Mouse (Mus musculus) liver, embryonic 14.5 days (tissue): ENCODE measurements around the gene Dapk3. TPM values are rescaled to one million over a fixed set of nuclear protein-coding genes. Genes with fewer than 3 reads are reported as not detected.

Experiments
- ATAC-seq: fragments of 200-750 bp; cut with Nextera tagmentation; 2 replicates; pipeline ENCODE4 v1.8.0; 2017; ENCODE audit warnings: moderate number of reproducible peaks, mild to moderate bottlenecking, moderate library complexity; ENCODE audit not compliant: insufficient read depth
- DNase-seq, 3 experiments: peaks; one replicate each; pipeline ENCODE4 v3.0.0-alpha.2; 2012 to 2013; ENCODE audit warnings: low read depth in 3 of 3, low spot score in 3 of 3
- H3K27ac ChIP-seq: fragments of 300-500 bp; sonication (generic); 2 replicates; pipeline ENCODE4 v1.5.1; 2014; ENCODE audit warnings: moderate library complexity, mild to moderate bottlenecking, control low read depth, inconsistent platforms
- H3K27me3 ChIP-seq: fragments of 300-500 bp; sonication (generic); 2 replicates; pipeline ENCODE4 v1.6.1; 2014; ENCODE audit warnings: mild to moderate bottlenecking, low read length, moderate library complexity; ENCODE audit not compliant: control insufficient read depth, insufficient read depth
- H3K36me3 ChIP-seq: fragments of 300-500 bp; sonication (generic); replicated peaks from 2 replicates; pipeline ENCODE4 v1.6.1; 2014; ENCODE audit warnings: low read depth; ENCODE audit not compliant: control insufficient read depth, insufficient read depth
- H3K4me1 ChIP-seq, 2 experiments: fragments of 200-500 bp in 1 of 2; fragments of 300-500 bp in 1 of 2; sonication (generic) in 1 of 2; replicated peaks; 2 replicates each; pipeline ENCODE4 v1.6.1; 2012 to 2014; ENCODE audit warnings: antibody characterized with exemption in 1 of 2, inconsistent platforms in 1 of 2, low read length in 1 of 2; ENCODE audit not compliant: control insufficient read depth in 2 of 2, insufficient read depth in 2 of 2
- H3K4me2 ChIP-seq: fragments of 300-500 bp; sonication (generic); 2 replicates; pipeline ENCODE4 v1.6.1; 2014; ENCODE audit warnings: low read depth, mild to moderate bottlenecking, control low read depth, moderate library complexity
- H3K4me3 ChIP-seq, 2 experiments: fragments of 200-500 bp in 1 of 2; fragments of 300-500 bp in 1 of 2; sonication (generic) in 1 of 2; 2 replicates each; pipeline ENCODE4 v1.5.1; 2012 to 2014; ENCODE audit warnings: low read depth in 2 of 2, low read length in 2 of 2, mild to moderate bottlenecking in 2 of 2, control low read depth in 1 of 2, inconsistent platforms in 1 of 2, moderate library complexity in 1 of 2; ENCODE audit not compliant: insufficient read depth in 1 of 2
- H3K9ac ChIP-seq: fragments of 300-500 bp; sonication (generic); replicated peaks from 2 replicates; pipeline ENCODE4 v1.6.1; 2014; ENCODE audit warnings: mild to moderate bottlenecking, control low read depth, moderate library complexity
- H3K9me3 ChIP-seq: fragments of 300-500 bp; sonication (generic); 2 replicates; pipeline ENCODE4 v1.6.1; 2016; ENCODE audit warnings: low read length, mixed read lengths; ENCODE audit not compliant: control insufficient read depth
- CTCF ChIP-seq: IDR thresholded peaks from 2 replicates; pipeline ENCODE4 v1.5.1; 2016; ENCODE audit warnings: antibody characterized with exemption, low read depth, control low read depth
- EP300 ChIP-seq: IDR thresholded peaks from 2 replicates; pipeline ENCODE4 v1.6.1; 2016; ENCODE audit warnings: antibody characterized with exemption, low read depth
- WGBS: fragments of 180-500 bp; shearing (Covaris S2); extraction: QIAGEN DNeasy Blood & Tissue Kit; methylation state at CpG from one replicate; pipeline ENCODE4 v1.1.7; 2014; ENCODE audit not compliant: insufficient replicate concordance; 5-methylcytosine and 5-hydroxymethylcytosine counted together
- polyA plus RNA-seq, 2 experiments: library from polyadenylated mRNA; depleted of rRNA in 1 of 2; stranded (reverse) in 1 of 2; unstranded in 1 of 2; fragments of >200 nt; fragmentation: Nextera tagmentation in 1 of 2; extraction: Ambion mirVana in 1 of 2; gene quantifications; 2 replicates each; pipeline versions ENCODE4 v1.2.1 to v1.2.3; 2012 to 2014

The Dapk3 gene
- polyA plus RNA-seq, 2 experiments, result 13.0 to 17.6 TPM

DNA sequence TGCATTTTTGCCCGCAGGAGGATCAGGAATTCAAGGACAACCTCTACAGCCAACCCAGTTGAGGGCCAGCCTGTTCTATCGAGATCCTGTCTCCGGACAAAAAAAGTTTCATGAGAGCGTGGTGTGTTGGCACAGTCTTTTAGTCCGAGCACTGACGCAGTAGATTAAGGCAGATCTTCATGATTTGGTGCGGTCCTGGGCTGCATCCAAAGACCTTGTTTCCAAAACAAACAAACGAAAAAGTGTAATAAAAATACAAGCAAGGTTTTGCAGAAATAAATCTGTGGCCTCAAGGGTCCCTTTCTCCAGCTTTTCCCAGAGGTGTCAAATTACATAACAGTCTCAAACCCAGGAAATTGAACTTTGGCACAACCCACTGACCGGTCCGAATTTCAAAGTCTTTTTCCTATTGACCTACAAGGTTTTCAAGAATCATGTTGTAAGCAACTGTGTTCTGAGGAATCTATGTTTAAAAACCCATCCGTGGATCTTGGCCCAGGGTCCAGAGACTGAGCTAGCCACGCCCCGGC lies 6.8 kb upstream of the Dapk3 start:
- Histone ChIP-seq H3K4me1 (peaks cover 5 to 19% of the 10 kb centered on the region in 2 experiments), H3K27me3 (no peaks in the 10 kb centered on the region), H3K4me3 (peak overlapping the region; percentile 27 to 95), H3K9me3 (no peaks in the 10 kb centered on the region), H3K27ac (peak overlapping the region; percentile 28), H3K9ac (peak overlapping the region; percentile 28; the same call in 1 of the 2 replicates), H3K36me3 (peaks cover 40% of the 10 kb centered on the region), H3K4me2 (peak overlapping the region; percentile 89)
- no peak for DNase-seq
- ATAC-seq, result peak; percentile 3; the same call in 1 of the 2 replicates
- TF ChIP-seq CTCF (no peak), EP300 (no peak)
- 14% methylated on average over 13 of the region's 13 CpGs for WGBS

DNA sequence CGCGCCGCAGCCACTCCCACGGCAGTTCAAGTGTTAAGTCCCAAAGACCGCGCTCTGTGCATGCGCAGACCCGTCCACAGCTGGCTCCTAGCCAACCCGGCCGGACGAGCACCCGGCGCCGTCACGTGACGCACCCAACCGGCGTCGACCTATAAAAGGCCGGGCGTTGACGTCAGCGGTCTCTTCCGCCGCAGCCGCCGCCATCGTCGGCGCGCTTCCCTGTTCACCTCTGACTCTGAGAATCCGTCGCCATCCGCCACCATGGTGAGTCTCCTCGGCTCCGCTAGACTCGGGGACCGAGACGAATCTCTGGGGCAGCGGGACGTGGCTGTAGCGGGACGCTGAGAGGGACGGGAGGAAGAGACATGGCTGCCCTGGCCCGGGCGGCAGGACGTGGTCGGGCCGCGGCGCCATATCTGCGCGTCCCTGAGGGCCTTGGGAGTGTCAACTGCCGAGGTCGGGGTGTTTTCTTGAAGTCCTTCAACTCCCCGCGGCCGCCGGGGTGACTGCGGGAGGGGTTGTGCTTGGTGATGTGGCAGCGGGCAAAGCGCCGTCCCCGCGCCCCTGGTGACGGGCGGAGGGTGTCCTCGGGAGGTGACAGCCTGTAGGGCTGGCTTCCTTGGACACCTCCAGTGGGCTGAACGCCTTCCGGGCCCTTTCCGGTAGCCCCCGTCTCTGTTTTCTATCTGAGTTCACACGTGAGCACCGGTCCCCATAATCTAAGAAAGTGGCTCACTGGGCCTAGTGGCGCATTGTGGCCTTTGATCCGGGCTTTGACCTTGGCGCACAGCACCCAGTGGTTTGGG lies 6.1 kb upstream of the Dapk3 start, which contains the start of gene Eef2:
Gene Eef2 (plus strand): TSS at position 166 of the 806 bp plus-strand sequence.
- H3K27ac ChIP-seq, result peak within 1 kb of the TSS; percentile 82
- H3K4me1 ChIP-seq, result peaks cover 5 to 19% of the 10 kb centered on the region in 2 experiments
- DNase-seq, result peak; percentile 94 to 95 (median 95)

GRCm38 (mm10) chr10:81177491-81177925 lies 5.3 kb upstream of the Dapk3 start:
- peaks cover 5 to 19% of the 10 kb centered on the region in 2 experiments for H3K4me1 ChIP-seq
- H3K36me3 ChIP-seq, result peaks cover 52% of the 10 kb centered on the region

More for the DNA sequence above, 6.1 kb upstream of the Dapk3 start, which contains the start of gene Eef2:
- Histone ChIP-seq H3K9ac (peak within 1 kb of the TSS; percentile 98), H3K36me3 (peaks cover 46% of the 10 kb centered on the region), H3K4me2 (peak within 1 kb of the TSS; percentile 89), H3K4me3 (peak within 1 kb of the TSS; percentile 94 to 95), H3K9me3 (no peaks in the 10 kb centered on the region), H3K27me3 (no peaks in the 10 kb centered on the region)
- TF ChIP-seq CTCF (0 out of 2 replicates have a peak, but pooled peaks have one; percentile 6), EP300 (peak; percentile 24)
- peak; percentile 75 for ATAC-seq
- under 1% methylated on average over 77 of the region's 77 CpGs for WGBS

DNA sequence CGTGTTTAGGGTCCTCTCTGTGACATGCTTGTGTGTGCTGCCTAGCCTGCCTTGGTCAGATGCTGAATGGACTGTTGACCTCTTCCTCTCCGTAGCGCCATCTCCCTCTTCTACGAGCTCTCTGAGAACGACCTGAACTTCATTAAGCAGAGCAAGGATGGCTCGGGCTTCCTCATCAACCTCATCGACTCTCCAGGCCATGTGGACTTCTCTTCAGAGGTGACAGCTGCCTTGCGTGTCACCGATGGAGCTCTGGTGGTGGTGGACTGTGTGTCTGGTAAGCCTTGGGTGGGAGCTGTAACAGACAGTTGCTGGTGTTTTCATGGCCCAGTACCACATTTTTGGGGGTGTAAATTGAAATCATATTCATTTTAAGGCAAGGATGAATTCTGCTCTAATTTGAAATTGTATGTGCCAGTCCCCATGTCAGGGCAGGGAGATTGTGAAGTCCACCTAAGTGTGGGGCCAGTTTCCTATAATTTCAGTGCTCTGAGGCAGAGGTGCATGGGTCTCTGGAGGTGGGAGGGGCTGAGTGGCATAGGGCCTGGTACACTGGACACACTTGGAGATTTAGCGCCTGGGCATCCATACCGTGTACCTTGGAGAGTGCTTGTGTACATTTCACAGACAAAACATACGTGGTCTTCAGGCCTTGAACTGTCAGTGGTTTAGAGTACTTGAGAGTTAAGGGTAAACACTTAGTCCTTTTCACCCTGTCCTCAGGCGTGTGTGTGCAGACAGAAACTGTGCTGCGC lies 4.7 kb upstream of the Dapk3 start:
- peak overlapping the region; percentile 98 for H3K9ac ChIP-seq
- ATAC-seq (no peak), DNase-seq (no peak)
- no peaks in the 10 kb centered on the region for H3K9me3 ChIP-seq
- H3K4me2 ChIP-seq, result peak overlapping the region; percentile 89
- no peaks in the 10 kb centered on the region for H3K27me3 ChIP-seq
- WGBS, result 49% methylated on average over 14 of the region's 14 CpGs
- H3K27ac ChIP-seq, result peak overlapping the region; percentile 82
- peaks cover 52% of the 10 kb centered on the region for H3K36me3 ChIP-seq
- peak overlapping the region; percentile 94 to 95 for H3K4me3 ChIP-seq
- 0 out of 2 replicates have a peak, but pooled peaks have one; percentile 6 for TF ChIP-seq CTCF
- TF ChIP-seq EP300, result no peak
- H3K4me1 ChIP-seq, result peaks cover 5 to 19% of the 10 kb centered on the region in 2 experiments

More at GRCm38 (mm10) chr10:81177491-81177925, 5.3 kb upstream of the Dapk3 start:
- peak overlapping the region; percentile 94 to 95 for H3K4me3 ChIP-seq
- H3K4me2 ChIP-seq, result peak overlapping the region; percentile 89
- H3K27ac ChIP-seq, result peak overlapping the region; percentile 82
- H3K27me3 ChIP-seq, result no peaks in the 10 kb centered on the region
- H3K9me3 ChIP-seq, result no peaks in the 10 kb centered on the region
- WGBS, result 2% methylated on average over 16 of the region's 16 CpGs
- DNase-seq (no peak), ATAC-seq (no peak)
- peak overlapping the region; percentile 98 for H3K9ac ChIP-seq
- TF ChIP-seq EP300, result no peak
- TF ChIP-seq CTCF, result no peak
